Comparison of ENCODE assay signal across 9 mouse cellular contexts in genomic region chr7:131899356-131899755, GRCm38 (mm10).
DNase-seq lines count a peak whose midpoint lies in the region; ATAC-seq and TF ChIP-seq lines count a peak whose summit lies in the region.
"Had no signal": no experiment of that assay in that cellular context is flagged by ENCODE, and none has a peak within 500 bp of the region (broad histone marks: within the 10 kb centered on the region; RNA-seq: fewer than 3 reads in every experiment).

No protein-coding gene starts in this region.

- no peak overlapping the region for H3K4me2 ChIP-seq in liver, embryonic 11.5 days
- H3K4me2 ChIP-seq in hindbrain, embryonic 14.5 days (replicated peaks), result no peak overlapping the region

- H3K4me1 ChIP-seq in liver, adult 2 months (ENCODE audit: control insufficient read depth, insufficient read depth, low read length), result no peaks in the 10 kb centered on the region
- H3K4me1 ChIP-seq in liver, embryonic 11.5 days (replicated peaks; ENCODE audit: control insufficient read depth, insufficient read depth, low read length), result no peaks in the 10 kb centered on the region
- H3K4me1 ChIP-seq in hindbrain, embryonic 14.5 days (replicated peaks; ENCODE audit: control insufficient read depth, insufficient read depth, low read length), result 0 out of 2 replicates have a peak, but pooled peaks cover 4% of the 10 kb centered on the region
- H3K4me1 ChIP-seq: megakaryocyte, embryonic 14.5 days had no signal

- peak; percentile 38 for DNase-seq in liver, adult 2 months (ENCODE audit: extremely low read depth, low read depth, low spot score)
- no peak for DNase-seq in liver, embryonic 11.5 days (ENCODE audit: low spot score)
- DNase-seq in adrenal gland, postnatal 25 days, result peak; percentile 52
- DNase-seq in fibroblast of lung, adult 2 months (ENCODE audit: low read depth), result peak; percentile 57
- DNase-seq in hindbrain, embryonic 14.5 days (ENCODE audit: low spot score), result peak; percentile 90
- DNase-seq in left cerebral cortex, postnatal 25 days (ENCODE audit: low spot score in 2 of 2), result peak; percentile 80 to 94
- peak; percentile 56 for DNase-seq in ovary, postnatal 14 days (ENCODE audit: low spot score)

- no peaks in the 10 kb centered on the region for H3K79me2 ChIP-seq in liver, adult 2 months (ENCODE audit: control insufficient read depth, insufficient read depth, low read length)

- no peak for TF ChIP-seq CTCF in liver, adult 2 months (IDR thresholded peaks at IDR 0.05; ENCODE audit: low read depth, low read length)

- intact Hi-C loops in left cerebral cortex, postnatal 25 days (cut with DNase I), result loop anchor here (1.0 to 10.0 kb wide), 5 partner anchors 67 to 651 kb away; partner anchors contain the start of genes Chst15 and Gpr26

- no peaks in the 10 kb centered on the region for H3K27me3 ChIP-seq in liver, adult 2 months (ENCODE audit: control insufficient read depth, insufficient read depth, low read length)
- no peaks in the 10 kb centered on the region for H3K27me3 ChIP-seq in liver, embryonic 11.5 days (replicated peaks; ENCODE audit: control insufficient read depth, insufficient read depth, low read length)
- no peaks in the 10 kb centered on the region for H3K27me3 ChIP-seq in hindbrain, embryonic 14.5 days (ENCODE audit: control insufficient read depth, insufficient read depth, low read length)
- H3K27me3 ChIP-seq: megakaryocyte, embryonic 14.5 days had no signal

- no peaks in the 10 kb centered on the region for H3K9me3 ChIP-seq in liver, embryonic 11.5 days (ENCODE audit: control insufficient read depth, low read length)
- peaks cover 8% of the 10 kb centered on the region for H3K9me3 ChIP-seq in hindbrain, embryonic 14.5 days (ENCODE audit: control insufficient read depth, low read length)
- H3K9me3 ChIP-seq: megakaryocyte, embryonic 14.5 days had no signal

- no peak overlapping the region for H3K27ac ChIP-seq in liver, adult 2 months (replicated peaks; ENCODE audit: insufficient read depth, low read depth, low read length)
- no peak overlapping the region for H3K27ac ChIP-seq in liver, embryonic 11.5 days (ENCODE audit: low read depth, low read length)
- H3K27ac ChIP-seq in hindbrain, embryonic 14.5 days, result no peak overlapping the region

- no peaks in the 10 kb centered on the region for H3K36me3 ChIP-seq in liver, adult 2 months (ENCODE audit: control insufficient read depth, insufficient read depth, low read length)
- no peaks in the 10 kb centered on the region for H3K36me3 ChIP-seq in liver, embryonic 11.5 days (ENCODE audit: control insufficient read depth, insufficient read depth, low read length)
- H3K36me3 ChIP-seq in hindbrain, embryonic 14.5 days (replicated peaks; ENCODE audit: control insufficient read depth, insufficient read depth), result no peaks in the 10 kb centered on the region

- TF ChIP-seq POLR2A in liver, adult 2 months (IDR thresholded peaks at IDR 0.05; ENCODE audit: extremely low read depth, insufficient read depth, low read length), result no peak

- 13% methylated on average over 2 of the region's 2 CpGs for WGBS in liver, adult 2 months
- 17% methylated on average over 2 of the region's 2 CpGs for WGBS in liver, embryonic 11.5 days
- WGBS in hindbrain, embryonic 14.5 days, result 3% methylated on average over 2 of the region's 2 CpGs

- ATAC-seq in liver, embryonic 11.5 days (replicated peaks; ENCODE audit: low FRiP score), result no peak
- ATAC-seq in hindbrain, embryonic 14.5 days (ENCODE audit: low FRiP score), result no peak
- ATAC-seq in activated CD4-positive, CD25-positive, alpha-beta regulatory T cell, adult 4 months, result no peak

- H3K4me3 ChIP-seq in liver, adult 2 months (ENCODE audit: insufficient read depth, low read depth, low read length), result no peak overlapping the region
- H3K4me3 ChIP-seq in liver, embryonic 11.5 days (ENCODE audit: low read depth, low read length), result no peak overlapping the region
- H3K4me3 ChIP-seq in hindbrain, embryonic 14.5 days (replicated peaks; ENCODE audit: low read length), result no peak overlapping the region
- H3K4me3 ChIP-seq: megakaryocyte, embryonic 14.5 days had no signal

- H3K9ac ChIP-seq in liver, adult 2 months (ENCODE audit: low read depth, low read length), result no peak overlapping the region
- H3K9ac ChIP-seq in liver, embryonic 11.5 days (ENCODE audit: low read depth, low read length), result no peak overlapping the region
- no peak overlapping the region for H3K9ac ChIP-seq in hindbrain, embryonic 14.5 days
